Mouse (Mus musculus): ENCODE results near the gene Aprt.
"Not testable (repeated sequence)": the region's sequence is repeated elsewhere in the genome, so short reads cannot be mapped to it uniquely, and the experiment has no call there.

The Aprt gene

DNA sequence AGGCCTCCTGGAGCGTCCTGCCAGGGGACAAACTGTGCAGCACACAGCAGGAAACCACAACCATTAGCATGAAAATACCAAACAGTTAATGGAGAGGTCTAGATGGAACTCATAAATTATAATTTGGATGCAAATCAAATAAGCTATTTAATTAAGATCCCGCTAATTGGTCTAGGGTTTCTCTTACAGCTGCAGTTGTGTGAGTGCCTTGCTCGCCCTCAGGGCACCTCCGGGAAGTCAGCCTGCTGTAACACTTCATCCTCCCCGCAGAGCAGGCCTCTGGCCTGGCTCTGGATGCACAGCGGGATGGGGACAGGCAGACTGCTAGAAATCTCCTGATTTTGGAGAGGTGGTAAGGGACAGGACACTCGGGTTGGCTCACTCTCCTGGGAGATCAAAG, 9.5 kb upstream of the Aprt start:
- no peak for DNase-seq (ENCODE audit: low spot score)

DNA sequence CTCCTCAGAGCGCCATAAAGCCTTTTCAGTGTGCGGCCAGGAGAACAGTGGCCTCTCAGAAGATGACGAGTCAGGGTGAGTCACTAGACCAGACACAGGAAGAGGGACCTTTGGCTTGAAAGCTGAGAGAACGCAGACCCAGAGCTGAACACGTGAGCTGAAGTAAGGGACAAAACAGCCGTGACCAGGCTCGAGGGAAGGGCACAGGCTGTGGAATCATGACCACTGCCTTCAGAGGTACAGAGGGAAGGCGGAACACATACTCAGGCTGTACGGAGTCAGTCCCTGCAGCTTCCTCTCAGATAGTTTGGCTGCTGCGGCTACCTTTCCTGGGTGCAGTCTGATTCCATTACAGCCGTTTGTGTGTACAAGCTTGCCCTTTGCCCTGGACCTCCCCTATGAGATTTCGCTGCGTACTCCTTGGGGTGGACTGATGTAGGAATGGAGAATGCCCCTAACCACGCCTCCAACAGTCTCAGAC, 8.7 kb upstream of the Aprt start:
- no peak for DNase-seq (ENCODE audit: low spot score)

DNA sequence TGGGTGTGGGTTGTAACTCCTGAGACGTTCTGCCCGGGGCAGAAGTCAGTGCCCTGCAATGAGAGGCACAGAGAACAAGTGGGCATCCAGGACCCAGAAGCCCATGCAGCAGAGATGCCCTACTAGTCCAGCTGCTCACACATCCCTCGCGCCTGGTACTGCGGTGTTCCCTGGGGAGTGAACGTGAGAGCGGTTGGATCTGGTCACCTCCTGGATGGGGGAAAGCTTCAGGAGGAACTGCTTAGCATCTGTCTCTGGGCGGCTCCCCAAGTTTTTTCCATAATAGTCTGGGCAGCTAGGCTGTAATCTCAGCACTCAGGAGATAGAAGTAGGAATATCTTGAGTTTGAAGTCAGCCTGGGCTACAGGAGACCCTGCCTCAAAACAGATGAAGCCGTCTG, 8.3 kb upstream of the Aprt start:
- DNase-seq (ENCODE audit: low spot score): no peak

- no peak for DNase-seq (ENCODE audit: low spot score)
Observed at GRCm38 (mm10) chr8:122580926-122581325, 4.2 kb upstream of the Aprt start.

- no peak for DNase-seq (ENCODE audit: low spot score)
Observed at GRCm38 (mm10) chr8:122579196-122579595, 2.5 kb upstream of the Aprt start.

GRCm38 (mm10) chr8:122577116-122577515, 407 bp upstream of the Aprt start:
- DNase-seq (ENCODE audit: low spot score): no peak

DNA sequence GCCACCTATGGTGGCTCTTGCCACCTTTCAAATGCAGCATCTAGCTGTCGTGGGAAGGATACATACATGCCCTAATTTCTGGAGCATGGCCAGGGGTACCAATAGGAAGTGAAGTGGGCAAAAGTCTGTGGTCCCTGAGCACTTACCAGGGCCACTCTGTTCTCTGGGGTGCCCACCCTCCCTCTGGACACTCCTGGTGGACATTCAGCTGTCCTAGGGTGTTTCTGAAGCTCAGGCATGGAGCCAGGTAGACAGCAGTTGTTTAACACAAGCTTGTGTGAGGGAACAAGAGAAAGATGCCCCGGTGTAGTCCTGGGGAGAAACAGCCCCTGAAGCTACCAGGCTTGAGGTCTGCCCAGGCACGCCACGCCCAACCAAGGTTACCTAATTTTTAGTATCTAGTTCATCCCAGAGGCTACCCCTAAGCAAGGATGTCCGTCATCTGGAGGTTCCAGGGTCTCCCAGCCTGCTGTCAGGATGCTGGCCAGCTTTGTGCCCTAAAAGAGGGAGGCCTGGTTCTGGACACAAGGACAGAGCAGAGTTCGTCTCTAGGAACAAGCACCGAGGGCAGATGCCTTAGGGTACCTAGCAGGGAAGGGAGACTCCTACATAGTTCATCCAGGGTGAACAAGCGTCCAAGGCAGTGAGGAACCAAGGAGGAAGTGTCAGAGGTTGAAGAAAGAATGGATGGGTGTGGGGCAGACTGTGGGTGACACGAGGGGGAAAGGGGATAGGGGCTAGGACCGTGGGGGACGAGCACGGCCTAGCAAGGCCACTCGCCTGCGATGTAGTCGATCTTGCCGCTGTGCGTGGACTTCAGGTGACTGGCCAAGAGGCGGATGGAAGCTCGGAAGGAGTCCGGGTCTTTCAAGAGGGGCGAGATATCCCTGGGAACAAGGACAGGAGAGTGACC, 718 bp downstream of the Aprt start:
- DNase-seq (ENCODE audit: low spot score): no peak

DNA sequence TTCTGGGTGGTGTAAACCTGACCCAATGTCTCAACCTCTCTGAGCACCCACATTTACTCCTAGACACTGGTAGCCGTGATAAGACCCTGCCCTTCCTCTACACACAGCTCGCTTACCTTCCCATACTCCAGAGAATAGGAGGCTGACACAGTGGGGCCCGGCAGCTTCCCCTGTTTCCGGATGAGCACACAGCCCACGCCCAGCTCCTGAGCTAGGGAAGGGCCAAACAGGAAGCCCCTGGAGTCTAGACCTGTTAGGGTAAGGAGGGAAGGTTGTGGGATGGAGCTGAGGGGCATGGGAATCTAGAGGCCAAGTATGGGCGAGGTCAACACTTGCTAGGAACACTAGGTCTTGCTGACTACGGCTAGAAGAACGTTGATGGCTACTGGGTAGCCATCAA, 1.4 kb downstream of the Aprt start:
- DNase-seq (ENCODE audit: low spot score): no peak

DNA sequence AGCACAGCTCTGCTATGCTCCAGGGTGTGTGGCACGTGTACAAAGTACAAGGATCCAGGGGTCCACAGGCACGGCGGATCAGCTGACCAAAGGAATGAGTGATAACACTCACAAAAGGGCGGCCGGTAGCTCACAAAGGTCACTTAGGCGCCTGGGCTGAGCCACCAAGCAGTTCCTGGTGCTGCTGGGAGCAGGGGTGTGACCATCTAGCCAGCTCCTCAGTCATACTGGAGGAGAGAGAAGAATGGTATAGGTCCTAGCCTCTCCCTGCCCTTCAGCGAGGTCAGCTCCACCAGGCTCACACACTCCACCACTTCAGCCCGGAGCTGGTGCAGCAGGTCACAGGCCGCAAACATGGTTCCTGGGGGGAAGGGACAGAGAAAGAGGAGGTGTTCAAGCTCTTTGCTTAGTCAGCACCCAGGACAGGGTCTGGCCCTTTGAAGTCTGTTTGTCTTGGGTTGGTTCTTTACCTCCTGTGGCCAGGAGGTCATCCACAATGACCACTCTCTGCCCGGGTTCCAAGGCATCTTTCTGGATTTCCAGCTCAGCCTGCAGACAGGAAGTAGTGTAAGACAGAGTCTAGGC, 1.9 kb downstream of the Aprt start:
- no peak for DNase-seq (ENCODE audit: low spot score)

DNA sequence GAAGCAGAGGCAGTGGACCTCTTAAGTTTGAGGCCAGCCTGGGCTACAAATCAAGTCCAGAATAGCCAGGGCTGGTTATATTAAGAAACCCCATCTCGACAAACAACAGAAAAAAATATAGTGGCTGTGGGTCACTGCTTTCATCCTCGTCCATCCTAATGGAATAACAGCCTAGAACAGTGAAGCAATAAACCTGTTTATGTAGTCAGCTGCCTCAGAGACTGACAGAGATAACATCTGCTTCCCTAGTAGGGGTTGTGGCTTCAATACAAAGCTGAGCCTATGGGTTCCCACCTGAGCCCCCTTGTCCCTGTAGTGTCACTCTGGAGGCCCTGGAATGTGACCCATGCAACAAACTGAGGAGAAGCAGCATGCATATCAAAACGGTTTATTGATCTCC, 2.4 kb downstream of the Aprt start:
- no peak for DNase-seq (ENCODE audit: low spot score)

- no peak for DNase-seq (ENCODE audit: low spot score)
Observed at GRCm38 (mm10) chr8:122573577-122573976, 3.1 kb downstream of the Aprt start.

GRCm38 (mm10) chr8:122573176-122573575, 3.5 kb downstream of the Aprt start:
- not testable (repeated sequence) for DNase-seq (ENCODE audit: low spot score)

DNA sequence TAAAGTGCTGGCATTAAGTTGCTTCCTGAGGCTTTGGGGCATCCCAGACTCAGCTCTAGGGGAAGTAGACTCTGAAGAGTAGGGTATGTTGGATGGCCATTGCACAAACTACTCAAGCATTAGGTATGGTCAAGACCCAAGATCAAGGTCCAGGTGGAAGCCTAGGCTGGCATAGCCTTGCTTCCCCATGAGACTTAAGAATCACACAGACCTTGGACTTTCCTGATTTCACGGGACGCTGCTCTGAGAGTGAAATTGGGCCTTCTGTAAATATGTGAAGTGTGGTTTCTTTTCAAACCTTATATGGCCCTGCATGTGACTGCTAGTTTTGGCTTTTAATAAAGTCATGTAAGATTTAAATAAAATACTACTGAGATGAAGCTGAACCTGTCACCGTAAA, 4.0 kb downstream of the Aprt start:
- no peak for DNase-seq (ENCODE audit: low spot score)

DNA sequence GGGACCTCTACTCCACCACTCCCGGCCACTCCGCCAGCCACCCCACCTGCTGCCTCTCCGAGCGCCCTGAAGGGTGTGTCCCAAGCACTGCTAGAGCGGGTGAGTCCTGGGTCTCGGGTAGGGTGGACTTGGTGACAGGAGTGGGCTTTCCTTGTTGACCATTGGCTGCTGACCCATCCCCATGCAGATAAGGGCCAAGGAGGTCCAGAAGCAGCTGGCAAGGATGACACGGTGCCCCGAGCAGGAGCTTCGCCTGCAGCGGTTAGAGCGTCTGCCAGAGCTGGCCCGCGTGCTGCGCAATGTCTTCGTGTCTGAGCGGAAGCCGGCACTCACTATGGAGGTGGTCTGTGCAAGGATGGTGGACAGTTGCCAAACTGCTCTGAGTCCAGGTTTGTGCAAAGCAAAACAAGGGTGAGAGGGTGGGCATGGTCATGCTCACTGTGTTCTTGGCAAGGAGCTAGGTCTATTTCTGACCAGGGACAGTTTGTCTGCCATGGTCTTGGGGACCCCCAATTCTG, 4.9 kb downstream of the Aprt start:
- no peak for DNase-seq (ENCODE audit: low spot score)

DNA sequence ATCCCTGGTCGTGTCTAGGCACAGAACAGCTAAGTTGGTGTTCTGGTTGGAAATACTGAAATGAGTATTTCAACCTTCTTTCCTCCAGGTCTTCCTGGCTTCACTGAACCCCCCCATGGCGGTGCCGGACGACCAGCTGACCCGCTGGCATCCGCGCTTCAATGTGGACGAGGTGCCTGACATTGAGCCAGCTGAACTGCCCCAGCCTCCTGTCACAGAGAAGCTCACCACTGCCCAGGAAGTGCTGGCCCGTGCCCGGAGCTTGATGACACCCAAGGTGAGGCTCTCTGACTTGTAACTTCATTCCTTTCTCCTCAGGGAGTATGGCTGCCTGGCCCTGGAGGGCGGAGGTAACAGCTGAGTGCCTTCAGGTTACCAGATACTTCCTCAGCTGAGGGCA, 5.6 kb downstream of the Aprt start:
- DNase-seq (ENCODE audit: low spot score): no peak

DNA sequence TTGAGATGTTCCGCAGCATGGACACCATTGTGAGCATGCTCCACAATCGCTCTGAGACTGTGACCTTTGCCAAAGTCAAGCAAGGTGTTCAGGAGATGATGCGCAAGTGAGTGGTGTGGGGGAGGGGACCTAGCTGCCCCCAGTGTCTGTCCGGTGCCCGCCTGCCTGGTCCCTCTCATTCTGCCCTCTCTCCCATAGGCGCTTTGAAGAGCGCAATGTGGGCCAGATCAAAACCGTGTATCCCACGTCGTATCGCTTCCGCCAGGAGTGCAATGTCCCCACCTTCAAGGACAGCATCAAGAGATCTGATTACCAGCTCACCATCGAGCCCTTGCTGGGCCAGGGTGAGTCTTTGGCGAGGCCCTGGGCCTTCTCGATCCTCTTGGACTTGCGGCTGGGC, 6.7 kb downstream of the Aprt start:
- DNase-seq (ENCODE audit: low spot score): no peak

DNA sequence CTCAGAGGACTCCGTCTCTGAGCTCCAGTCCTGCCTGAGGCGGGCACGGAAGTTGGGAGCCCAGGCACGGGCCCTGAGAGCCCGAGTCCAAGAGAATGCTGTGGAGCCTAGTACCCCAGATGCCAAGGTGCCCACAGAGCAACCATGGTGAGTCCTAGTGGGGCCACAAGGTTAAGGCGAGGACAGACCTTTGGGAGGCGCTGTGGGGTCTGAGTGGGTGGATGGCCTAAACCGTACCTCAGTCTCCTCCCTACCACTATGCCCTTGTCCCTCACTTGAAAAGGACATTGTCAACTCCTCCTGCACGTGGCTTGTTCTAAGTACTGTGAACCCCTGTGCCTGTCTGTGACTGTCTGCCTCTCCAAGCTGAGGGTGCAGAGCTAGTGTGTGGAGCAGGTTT, 7.4 kb downstream of the Aprt start:
- no peak for DNase-seq (ENCODE audit: low spot score)

- DNase-seq (ENCODE audit: low spot score): no peak
Observed at GRCm38 (mm10) chr8:122568881-122569309, 7.8 kb downstream of the Aprt start.

DNA sequence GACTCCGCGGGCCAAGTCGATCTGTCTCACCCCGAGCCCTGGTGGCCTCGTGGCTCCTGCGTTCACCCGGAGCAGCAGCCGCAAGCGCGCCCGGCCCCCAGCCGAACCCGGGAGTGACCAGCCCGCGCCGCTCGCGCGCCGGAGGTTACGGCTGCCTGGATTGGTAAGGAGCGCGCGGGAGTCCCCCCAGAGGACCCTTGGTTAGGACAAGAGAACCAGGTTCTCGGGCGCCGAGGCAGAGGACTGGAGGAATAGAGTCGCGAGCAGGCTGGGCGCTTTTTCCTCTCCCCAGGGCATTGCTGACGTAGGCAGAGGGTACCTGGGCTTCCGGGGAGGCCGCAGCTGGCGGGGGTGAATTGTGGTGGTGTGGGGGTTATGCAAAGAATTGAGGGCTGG, 8.6 kb downstream of the Aprt start:
- DNase-seq (ENCODE audit: low spot score): no peak

- DNase-seq (ENCODE audit: low spot score): peak; percentile 96
Observed at GRCm38 (mm10) chr8:122567361-122568108, 9.2 kb downstream of the Aprt start, which contains the start of gene Cdt1. Gene Cdt1 (plus strand): TSS chr8:122568015.

GRCm38 (mm10) chr8:122566766-122567165, 9.9 kb downstream of the Aprt start:
- no peak for DNase-seq (ENCODE audit: low spot score)
